Mouse (Mus musculus) ES-E14 (cell line): ENCODE results near the gene Slc25a23.
"Not testable (repeated sequence)": the region's sequence is repeated elsewhere in the genome, so short reads cannot be mapped to it uniquely, and the experiment has no call there.

ENCODE experiments used
- HCFC1 ChIP-seq: IDR thresholded peaks from 2 replicates; pipeline ENCODE4 v1.6.1; 2012; ENCODE audit warnings: low read length, inconsistent platforms, borderline replicate concordance; ENCODE audit not compliant: insufficient read depth
- MAFK ChIP-seq: IDR thresholded peaks from 2 replicates; pipeline ENCODE4 v1.6.1; 2014; ENCODE audit warnings: mild to moderate bottlenecking, low read depth, low read length, inconsistent platforms; ENCODE audit not compliant: insufficient read depth

GRCm38 (mm10) chr17:57051679-57052078, 8.0 kb downstream of the Slc25a23 start:
- not testable (repeated sequence) for TF ChIP-seq MAFK, HCFC1
